Mouse (Mus musculus): ENCODE measurements around the gene Atp10a. TPM values are rescaled to one million over a fixed set of nuclear protein-coding genes. Genes with fewer than 3 reads are reported as not detected.
A peak's percentile ranks its signal among the peaks of the same experiment; 100 is the strongest.

Atp10a gene
- total RNA-seq, 1 experiment from 2014 or later: 5.7 TPM

DNA sequence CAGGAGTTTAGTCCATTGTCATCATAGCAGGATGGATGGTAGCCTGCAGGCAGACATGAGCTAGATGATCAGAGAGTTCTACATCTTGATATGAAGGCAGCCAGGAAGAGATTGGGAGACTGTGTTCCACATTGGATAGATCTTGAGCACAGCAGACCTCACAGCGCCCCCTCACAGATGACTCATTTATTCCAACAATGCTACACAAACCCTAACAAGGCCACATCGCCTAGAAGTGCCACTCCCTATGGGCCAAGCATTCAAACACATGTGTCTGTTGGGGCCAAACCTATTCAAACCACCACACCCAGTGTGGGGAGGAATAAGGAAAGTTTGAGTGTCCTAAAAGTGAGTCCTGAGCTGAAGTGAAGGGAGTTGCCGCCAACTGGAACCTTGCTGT is 102.4 kb downstream of the Atp10a start:
- ATAC-seq (replicated peaks; ENCODE audit: insufficient number of reproducible peaks, low FRiP score, low TSS enrichment, poor library complexity, severe bottlenecking): no peak

DNA sequence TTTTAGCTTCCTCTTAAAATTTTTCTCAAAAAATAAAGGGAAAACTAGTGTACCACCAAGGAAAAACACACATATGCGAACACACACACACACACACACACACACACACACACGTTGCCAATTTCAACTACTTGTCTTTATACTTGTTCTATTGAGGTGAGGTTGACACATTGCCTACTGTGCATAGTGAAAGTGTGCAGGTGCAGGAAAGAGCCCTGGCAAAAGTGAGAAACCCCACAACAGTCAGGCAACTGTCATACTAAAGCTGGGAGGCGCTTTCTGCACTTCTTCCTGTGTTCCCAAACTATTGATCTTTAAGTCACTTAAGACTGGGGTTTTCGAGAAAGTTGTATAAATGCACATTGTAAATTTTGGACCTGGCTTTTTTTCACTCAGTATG is 103.3 kb downstream of the Atp10a start:
- no peak for ATAC-seq (replicated peaks; ENCODE audit: insufficient number of reproducible peaks, low FRiP score, low TSS enrichment, poor library complexity, severe bottlenecking)

DNA sequence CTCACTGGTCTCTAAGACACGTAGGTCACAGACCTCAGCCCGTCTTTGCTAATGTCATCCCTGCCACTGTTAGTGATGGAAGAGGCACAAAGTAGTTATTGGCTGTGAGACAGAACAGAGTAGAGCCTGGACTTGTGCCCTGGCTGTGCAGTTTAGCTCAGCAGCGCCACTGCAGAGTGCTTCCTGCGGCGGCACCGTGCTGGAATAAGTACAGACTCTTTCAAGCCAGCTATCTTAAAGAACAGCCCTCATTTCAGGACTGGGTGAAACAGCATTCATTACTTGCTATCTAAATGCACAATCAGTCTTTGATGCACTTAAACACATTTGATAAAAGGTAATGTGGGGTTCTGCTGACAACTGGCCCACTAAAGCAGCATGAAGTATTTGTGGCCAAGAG is 111.3 kb downstream of the Atp10a start:
- no peak for ATAC-seq (replicated peaks; ENCODE audit: insufficient number of reproducible peaks, low FRiP score, low TSS enrichment, poor library complexity, severe bottlenecking)

DNA sequence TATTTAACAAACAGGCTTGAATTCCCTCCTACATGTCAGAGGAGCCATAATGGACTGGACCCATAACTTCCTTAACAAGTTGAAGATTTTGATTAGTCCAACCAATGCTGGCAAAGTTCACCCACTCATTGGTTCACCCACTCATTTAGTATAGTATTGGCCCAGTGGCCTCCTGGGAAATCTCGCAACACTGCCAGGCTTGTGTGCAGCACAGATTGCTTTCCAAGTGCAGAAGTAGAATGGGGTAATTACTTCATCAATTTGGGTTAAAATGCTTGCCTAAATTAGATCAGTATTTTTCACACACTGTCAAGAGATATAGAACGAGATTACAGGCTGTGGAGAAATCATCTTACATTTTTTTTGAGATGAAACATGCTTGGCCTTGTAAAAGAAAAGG is 112.3 kb downstream of the Atp10a start:
- no peak for ATAC-seq (replicated peaks; ENCODE audit: insufficient number of reproducible peaks, low FRiP score, low TSS enrichment, poor library complexity, severe bottlenecking)

DNA sequence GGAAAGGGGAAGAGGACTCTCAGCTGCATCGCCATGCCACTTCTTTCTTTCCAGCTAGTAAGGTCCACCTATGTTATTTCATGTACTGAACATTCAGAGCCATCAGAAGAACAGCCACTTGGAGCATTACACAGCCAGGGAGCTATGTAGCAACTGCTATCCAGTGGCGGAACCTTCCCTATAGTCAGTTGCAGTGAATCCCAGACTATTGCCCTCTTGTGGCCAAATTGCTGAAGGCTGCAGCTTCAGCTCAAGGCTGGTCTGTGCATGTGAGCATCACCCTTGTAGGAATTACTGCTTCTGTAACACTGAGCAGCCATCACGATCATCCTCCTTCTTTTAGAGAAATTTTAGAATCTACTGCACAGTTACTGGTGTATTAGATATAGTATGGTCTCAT is 114.3 kb downstream of the Atp10a start:
- no peak for ATAC-seq (replicated peaks; ENCODE audit: insufficient number of reproducible peaks, low FRiP score, low TSS enrichment, poor library complexity, severe bottlenecking)

DNA sequence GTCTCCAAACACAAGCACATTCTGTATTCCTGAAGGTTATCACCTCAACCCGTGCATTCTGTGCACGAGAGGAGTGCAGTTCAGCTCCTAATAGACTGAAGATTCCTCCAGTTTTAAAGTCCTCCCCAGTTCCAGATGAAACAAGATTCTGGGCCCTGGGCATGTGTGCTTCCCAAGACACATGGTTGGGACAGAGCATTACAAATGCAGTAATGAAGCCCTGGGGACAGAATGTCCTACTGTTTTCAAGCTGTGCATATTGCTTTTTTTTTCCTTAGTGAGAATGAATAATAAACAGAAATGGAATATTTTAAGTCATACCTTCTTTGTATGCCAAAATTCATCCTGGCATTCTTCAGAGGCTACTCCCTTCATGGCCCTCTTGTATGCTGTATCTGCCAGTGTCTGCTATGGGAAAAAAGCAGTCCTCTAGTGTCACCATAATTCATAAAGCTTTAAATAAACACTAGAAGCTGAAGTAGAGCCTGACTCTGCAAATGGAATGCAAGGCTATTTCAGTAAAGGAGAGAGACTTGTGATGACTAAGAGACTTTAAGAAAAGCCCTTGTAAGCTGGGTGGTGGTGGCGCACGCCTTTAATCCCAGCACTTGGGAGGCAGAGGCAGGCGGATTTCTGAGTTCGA is 116.2 kb downstream of the Atp10a start:
- ATAC-seq (replicated peaks; ENCODE audit: insufficient number of reproducible peaks, low FRiP score, low TSS enrichment, poor library complexity, severe bottlenecking): no peak

DNA sequence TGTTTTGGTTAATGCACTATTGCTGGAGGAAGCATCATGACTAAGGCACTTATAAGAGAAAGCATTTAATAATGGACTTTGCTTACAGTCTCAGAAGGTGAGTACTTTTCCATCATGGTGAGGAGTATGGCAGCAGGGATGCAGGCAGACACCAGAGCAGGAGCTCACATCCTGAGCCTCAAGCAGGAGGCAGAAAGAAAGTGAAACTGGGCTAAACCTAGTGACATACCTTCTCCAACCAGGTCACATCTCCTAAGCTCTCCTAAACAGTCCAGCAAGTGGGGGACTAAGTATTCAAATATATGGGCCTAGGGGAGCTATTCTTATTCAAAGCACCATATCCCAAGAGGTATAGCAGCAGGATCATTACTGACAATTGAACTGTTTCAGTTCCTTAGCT is 123.2 kb downstream of the Atp10a start:
- no peak for ATAC-seq (replicated peaks; ENCODE audit: insufficient number of reproducible peaks, low FRiP score, low TSS enrichment, poor library complexity, severe bottlenecking)

DNA sequence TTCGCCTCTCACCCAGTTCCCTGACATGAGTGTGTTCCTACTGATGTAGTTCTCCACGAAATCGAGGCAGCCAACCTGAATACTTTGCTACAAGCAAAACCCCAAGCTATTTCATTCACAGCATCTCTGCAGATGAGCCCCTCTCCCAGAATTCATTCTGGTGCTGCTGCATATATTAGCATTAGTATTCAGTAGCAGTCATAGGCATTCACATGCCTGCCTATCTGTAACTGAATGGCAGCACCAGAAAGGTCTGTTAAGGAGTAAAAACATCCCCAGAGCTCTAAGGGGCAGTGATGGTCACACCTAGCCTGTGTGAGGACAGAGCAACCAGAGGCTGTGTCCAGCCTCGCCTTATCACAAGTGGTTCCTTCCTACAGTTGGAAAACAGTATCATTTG is 131.0 kb downstream of the Atp10a start:
- no peak for ATAC-seq (replicated peaks; ENCODE audit: insufficient number of reproducible peaks, low FRiP score, low TSS enrichment, poor library complexity, severe bottlenecking)

DNA sequence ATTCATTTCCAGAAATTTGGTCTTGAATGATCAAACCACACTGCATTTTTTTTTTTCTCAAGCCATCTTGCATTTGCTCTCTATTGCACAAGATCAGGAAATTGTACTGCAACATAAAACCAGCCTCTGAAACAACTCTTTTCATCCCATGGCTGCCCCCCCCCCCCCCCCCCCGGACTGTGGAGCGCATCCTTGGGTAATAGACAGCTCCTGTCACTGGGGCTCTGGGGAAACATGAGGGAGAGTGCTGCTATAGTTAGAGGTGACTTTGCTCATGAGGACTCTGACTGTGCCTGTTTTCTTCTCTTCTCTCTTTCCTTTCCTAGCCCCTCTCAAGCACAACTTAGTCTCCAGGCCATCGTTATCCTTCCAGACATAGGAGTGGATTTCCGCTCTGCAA is 131.6 kb downstream of the Atp10a start:
- no peak for ATAC-seq (replicated peaks; ENCODE audit: insufficient number of reproducible peaks, low FRiP score, low TSS enrichment, poor library complexity, severe bottlenecking)

DNA sequence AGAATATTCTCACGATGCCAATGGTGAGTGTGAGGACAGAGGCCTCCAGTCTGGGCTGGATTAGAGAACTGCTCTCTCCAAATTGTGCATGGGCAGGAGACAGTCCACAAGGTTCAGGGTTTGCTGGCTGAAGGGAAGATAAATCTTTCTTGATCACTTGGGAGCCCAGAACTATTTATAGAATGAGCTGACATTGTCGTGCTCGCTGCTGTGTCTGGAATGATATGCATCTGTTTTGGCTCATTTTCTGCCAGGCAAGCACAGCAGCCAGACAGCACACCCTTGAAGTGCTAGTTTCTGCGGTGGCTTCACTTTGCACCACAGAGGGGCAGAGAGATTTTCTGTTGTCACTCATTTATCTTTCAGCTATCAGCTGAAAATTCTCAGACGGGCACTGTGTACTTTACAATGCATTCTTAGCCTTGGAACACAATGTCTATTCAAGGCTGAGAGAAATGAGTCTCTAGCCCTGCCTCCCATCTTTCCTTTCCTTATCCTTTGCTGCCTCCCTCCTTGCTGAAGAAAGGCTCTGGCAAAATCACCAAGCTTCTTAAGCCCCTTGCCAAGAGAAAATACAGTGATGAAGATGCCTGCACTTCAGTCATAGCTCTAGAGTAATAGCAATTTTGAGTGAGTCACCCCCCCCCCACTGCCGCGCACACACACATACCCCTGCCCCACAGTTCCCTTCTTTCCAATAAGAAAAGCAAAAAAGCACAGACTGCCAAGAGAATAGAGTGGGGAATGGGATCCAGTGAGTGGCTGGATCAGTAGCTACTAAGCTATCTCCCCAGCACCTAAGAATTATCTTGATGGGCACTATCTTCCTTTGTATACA is 132.7 kb downstream of the Atp10a start:
- no peak for ATAC-seq (replicated peaks; ENCODE audit: insufficient number of reproducible peaks, low FRiP score, low TSS enrichment, poor library complexity, severe bottlenecking)

DNA sequence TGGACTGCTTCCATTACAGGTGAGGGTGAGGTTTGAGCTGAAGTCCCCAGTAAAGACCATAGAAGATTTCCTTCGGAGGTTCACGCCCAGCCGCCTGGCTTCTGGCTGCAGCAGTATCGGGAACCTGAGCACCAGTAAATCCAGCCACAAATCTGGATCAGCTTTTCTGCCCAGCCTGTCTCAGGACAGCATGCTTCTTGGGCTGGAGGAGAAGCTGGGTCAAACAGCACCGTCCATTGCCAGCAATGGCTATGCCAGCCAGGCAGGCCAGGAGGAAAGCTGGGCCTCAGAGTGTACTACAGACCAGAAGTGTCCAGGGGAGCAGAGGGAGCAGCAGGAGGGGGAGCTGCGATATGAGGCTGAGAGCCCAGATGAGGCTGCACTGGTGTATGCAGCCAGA is 141.3 kb downstream of the Atp10a start:
- no peak for ATAC-seq (replicated peaks; ENCODE audit: insufficient number of reproducible peaks, low FRiP score, low TSS enrichment, poor library complexity, severe bottlenecking)

DNA sequence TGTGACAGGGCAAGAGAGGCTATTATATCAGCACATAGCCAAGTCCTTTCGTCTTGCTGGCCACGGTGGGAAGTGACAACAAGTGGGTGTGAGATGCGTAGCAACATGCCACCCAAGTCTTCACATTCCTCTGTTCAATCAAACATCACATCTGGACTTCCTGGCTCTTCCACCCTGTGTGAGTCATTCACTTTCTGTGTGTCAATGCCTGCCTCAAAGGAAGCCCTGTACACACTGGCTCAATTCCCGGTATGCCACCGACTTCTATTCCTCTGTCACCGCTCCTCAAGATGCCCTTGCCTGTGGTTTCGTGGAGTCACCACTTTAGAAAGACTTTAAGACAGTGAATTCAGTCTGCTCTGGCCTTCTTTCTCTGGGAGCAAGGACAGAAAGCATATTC is 144.9 kb downstream of the Atp10a start:
- no peak for ATAC-seq (replicated peaks; ENCODE audit: insufficient number of reproducible peaks, low FRiP score, low TSS enrichment, poor library complexity, severe bottlenecking)

DNA sequence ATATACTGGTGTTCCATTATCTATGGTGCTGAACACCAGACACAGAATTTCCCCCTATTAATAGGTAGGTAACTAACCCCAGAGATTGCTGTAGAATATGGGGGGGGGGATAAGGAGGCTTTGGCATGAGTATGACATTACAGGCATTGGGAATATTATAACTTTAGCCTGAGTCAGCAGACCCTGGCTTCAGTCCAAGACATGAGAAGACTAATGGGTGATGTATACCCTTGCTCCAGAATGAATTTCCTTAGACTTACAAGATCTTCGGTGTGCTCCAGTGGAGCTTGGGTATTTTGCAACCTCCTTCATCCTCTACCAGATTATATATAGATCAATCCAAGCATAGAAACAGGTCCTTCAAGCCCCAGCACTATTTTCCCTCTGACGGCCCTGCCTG is 145.8 kb downstream of the Atp10a start:
- ATAC-seq (replicated peaks; ENCODE audit: insufficient number of reproducible peaks, low FRiP score, low TSS enrichment, poor library complexity, severe bottlenecking): no peak

DNA sequence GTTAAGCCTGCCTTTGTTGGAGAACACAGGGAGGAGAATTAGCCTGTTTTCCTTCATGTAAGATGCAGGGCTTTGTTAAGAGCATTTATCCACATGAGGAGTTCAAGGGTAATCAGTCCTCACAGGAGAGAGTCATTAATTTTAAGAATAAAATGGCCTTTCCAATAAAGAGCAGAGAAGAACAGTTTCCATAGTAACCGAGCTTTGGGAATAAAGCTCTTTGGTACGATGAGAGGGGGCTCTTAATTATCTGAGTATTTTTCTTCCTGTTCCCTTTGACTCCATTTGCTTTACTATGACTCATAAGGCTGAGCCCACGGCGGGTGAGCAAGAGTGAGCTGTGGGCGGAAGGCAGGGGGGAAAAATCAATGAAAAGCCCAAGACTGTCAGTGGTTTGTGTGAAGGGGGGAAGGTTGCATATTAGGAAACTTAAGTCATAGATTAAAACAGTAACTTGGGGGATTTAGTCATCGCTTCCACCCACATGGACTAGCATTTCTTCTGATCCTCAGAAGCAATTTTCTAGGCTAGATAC is 166.2 kb downstream of the Atp10a start:
- no peak for ATAC-seq (replicated peaks; ENCODE audit: insufficient number of reproducible peaks, low FRiP score, low TSS enrichment, poor library complexity, severe bottlenecking)

DNA sequence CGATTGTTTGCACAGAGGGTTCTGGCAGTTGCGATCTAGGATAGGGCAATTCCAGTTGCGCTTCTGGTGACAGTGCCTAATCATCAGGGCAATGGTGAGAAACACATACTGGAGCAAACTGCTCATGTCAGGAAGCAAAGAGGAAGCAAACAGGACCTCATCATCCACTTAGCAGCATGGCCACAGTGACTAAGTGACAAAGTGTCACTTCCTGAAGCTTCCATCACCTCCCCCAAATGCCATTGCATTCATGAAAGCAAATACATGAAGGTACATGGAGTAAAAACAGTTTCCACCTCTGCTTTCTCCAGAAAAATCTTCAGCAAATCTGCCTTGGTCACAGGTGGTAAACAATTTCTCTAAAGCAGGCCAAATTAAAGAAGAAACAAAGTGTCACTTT is 168.7 kb downstream of the Atp10a start:
- peak; percentile 81 for ATAC-seq (replicated peaks; ENCODE audit: insufficient number of reproducible peaks, low FRiP score, low TSS enrichment, poor library complexity, severe bottlenecking)

DNA sequence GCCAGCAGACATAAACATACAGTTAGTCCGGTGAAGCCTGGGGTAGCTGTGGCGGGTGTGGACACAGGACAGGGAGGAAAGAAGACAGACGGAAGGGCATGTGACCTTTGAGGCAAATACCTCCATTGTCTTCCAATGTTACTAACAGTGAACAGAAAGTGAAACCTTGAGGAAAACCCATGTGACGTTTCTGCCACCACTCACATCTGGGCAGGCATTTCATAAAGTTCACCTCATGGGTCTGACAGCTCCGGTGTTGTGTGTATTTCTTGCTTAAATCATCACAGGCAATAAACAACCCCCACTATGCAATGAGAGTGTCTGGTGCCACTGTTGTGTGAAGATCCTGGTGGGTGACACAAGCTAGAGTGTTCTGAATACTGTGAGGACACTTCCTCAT is 173.1 kb downstream of the Atp10a start:
- peak; percentile 76 for ATAC-seq (replicated peaks; ENCODE audit: insufficient number of reproducible peaks, low FRiP score, low TSS enrichment, poor library complexity, severe bottlenecking)

DNA sequence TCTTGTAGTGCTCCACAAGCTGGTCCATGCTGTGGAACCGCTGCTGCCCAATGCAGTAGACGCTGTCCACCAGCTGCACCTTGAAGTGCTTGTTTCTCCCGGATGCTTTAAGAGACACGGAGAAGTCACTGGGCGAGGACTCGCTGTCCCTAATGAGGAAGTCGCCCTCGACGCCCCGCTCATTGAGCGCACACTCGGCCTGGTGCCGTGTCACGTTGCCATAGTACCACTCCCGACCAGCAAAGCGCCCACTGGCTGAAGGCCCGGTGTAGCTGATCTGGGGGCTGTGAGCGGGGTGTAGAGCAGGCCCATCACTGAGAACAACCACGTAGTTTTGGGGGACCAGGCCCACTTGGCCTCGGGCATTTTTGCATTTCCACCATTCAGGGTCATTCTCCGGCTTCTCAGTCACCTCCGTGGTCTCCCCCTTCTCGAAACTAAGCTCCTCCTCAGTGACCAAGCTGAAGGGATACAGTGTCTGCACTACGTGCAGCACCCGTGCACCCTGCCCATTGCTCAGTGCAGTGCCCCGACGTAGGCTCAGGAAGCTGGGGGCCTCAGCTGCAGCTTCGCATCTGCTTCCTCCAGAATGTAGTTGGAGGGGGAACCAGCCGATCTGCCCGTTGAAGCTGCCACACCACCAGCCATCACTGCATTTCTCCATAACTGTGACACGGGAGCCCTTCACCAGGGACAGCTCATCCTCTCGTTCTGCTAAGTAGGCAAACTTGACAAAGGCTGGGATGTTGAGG is 181.1 kb downstream of the Atp10a start:
- peak; percentile 72 for ATAC-seq (replicated peaks; ENCODE audit: insufficient number of reproducible peaks, low FRiP score, low TSS enrichment, poor library complexity, severe bottlenecking)

DNA sequence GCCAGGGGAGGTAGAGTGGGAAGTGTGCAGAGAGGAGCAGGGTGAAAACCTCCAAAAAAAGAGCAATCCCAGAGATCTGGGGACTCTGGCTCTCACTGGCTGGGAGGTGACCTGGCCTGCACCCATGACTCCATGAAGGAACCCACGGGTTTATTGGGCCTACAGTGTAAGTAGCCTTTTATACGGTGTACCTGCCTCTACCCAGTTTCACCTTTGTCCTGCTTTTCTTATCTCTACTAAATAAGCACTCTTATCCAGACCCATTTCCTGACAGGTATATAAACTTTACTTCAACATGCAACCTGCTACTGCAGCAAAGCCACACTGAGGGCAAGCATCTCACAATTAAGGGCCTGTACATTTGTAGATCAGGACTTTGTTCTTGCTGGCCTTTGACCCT is 184.4 kb downstream of the Atp10a start:
- no peak for ATAC-seq (replicated peaks; ENCODE audit: insufficient number of reproducible peaks, low FRiP score, low TSS enrichment, poor library complexity, severe bottlenecking)

DNA sequence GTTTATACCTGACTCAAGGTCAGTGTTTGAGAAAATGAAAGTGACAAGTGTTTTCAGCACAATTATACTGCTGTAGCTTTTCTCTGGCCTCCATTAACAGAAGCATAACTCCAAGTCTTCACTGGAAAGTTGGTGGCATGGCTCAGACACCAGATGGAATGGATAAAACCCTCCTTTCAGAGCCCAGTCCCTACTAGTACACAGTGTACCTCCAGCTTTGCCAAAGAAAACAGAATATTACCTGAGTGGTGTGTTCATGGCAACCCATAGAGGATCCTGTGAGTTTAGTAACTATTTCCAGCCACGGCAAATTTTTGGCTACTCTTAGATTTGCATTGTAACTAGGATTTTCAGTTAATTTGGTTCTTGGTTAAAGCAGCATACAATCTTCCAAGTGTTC is 185.1 kb downstream of the Atp10a start:
- ATAC-seq (replicated peaks; ENCODE audit: insufficient number of reproducible peaks, low FRiP score, low TSS enrichment, poor library complexity, severe bottlenecking): no peak

DNA sequence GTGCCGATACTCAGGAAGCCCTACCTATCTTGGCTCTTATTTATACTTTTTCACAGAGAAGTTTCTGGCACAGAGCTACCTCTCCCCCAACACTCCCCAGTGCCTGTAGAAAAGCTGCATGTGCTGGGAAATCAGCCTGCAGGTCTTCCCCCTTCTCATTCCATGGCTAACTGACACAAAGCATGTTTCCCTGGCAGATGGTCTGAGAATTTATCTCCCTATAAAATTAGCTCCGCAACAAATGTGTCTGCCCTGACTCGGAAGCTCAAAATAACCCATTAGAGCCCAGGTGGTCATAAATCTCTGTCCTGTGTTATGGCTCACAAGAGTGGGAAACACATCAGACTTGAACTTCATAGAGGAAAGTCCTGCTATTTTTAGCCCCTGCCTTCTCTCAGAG is 186.9 kb downstream of the Atp10a start:
- ATAC-seq (replicated peaks; ENCODE audit: insufficient number of reproducible peaks, low FRiP score, low TSS enrichment, poor library complexity, severe bottlenecking): no peak

All from monocyte, adult 5-6 weeks (primary cell).